Mouse (Mus musculus): ENCODE measurements around the gene Nfic. TPM values are rescaled to one million over a fixed set of nuclear protein-coding genes. Genes with fewer than 3 reads are reported as not detected.

Gene Nfic
- polyA plus RNA-seq, 1 experiment = 26.7 TPM

DNA sequence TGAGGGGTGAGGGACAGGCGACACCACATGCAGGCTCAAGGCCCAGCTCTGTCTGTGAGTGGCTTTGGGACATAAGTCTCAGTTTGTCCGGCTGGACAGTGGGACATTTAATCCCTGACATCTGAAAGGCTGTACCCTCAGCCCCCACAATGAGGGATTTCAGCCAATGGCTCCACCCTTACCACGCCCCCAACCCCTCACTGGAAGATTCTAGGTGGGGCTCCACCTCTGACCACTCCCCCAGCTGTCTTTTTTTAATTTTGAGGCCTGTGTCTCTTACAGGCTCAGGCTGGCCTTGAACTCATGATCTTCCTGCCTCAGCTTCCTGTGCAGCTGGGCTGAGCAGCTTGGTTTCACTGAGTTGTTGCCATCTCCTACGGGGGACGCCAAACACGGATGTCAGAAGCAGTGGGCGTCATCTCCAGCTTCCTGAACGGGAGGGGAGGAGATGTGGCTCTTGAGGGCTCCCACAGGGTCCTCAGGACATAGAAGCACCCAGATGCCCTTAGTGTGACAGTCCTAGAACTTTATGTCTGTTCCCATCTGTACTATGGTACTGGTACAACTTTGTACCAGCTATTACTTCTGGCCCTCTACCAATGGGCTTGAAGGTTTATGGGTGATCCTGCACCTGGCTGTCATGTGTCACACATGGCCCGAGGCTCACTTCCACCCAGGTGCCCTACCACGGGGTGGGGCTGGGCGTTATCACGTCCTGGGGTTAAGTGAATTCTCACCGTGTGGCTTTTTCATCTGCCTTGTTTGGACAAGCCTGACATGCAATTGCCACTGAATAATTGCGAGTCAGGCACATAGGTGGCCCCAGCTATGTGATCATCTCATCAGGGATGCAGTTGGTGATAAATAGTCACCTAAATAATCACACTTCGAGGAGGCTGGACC, 20.8 kb downstream of the Nfic start:
- H3K4me3 ChIP-seq (ENCODE audit: control insufficient read depth, insufficient read depth, low read length) = no peak overlapping the region
- no peaks in the 10 kb centered on the region for H3K27me3 ChIP-seq (ENCODE audit: control insufficient read depth, insufficient read depth, low read length)
- TF ChIP-seq POLR2A (IDR thresholded peaks at IDR 0.05; ENCODE audit: control insufficient read depth, extremely low read depth, insufficient read depth, low read length, poor library complexity) (no peak), CTCF (IDR thresholded peaks at IDR 0.05; ENCODE audit: borderline replicate concordance, control insufficient read depth, extremely low read depth, insufficient read depth, low read length, poor library complexity) (no peak)
- peak overlapping the region; percentile 48; the same call in 1 of the 2 replicates for H3K27ac ChIP-seq (ENCODE audit: control insufficient read depth, insufficient read depth, low read length)
- peak; percentile 36 for DNase-seq
- H3K4me1 ChIP-seq (replicated peaks; ENCODE audit: control insufficient read depth, insufficient read depth, low read length) = peaks cover 41% of the 10 kb centered on the region
- 24% methylated on average over 15 of the region's 15 CpGs for WGBS
- no peaks in the 10 kb centered on the region for H3K36me3 ChIP-seq (ENCODE audit: control insufficient read depth, insufficient read depth, low read length)

DNA sequence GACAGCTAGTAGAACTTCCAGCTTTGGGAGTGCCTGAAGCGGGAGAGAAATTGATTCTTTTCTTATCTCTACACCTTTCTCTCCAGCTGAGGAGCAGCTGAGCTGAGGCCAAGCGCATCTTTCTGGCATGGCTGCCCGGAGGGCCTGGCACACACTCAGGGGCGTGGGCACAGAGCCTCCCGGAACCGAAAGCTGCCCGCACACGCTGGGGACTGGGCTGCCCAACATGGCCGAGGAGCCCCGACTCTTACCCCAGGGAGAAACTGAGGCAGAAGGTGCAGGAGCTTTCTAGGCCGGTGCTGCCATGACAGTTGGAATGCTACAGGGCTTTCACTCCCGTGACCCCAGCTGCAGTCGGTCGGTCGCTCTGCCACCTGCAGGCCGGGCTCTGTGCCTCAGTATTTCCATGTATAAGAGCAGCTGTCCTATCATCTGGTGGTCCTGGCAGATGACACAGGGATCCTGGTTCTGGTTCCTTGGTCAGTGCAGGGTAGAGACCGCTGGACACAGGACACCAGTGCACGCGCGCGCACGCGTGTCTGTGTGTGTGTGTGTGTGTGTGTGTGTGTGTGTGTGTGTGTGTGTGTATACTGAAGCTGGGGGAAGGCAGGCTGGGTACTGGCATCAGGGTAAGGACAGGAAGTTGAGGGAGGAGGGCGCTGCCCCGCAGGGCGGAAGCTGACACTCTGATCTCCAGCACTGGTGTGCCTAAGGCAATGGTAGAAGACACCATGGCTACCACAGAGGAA, 21.7 kb downstream of the Nfic start:
- 22% methylated on average over 26 of the region's 26 CpGs for WGBS
- peaks cover 48% of the 10 kb centered on the region for H3K4me1 ChIP-seq (replicated peaks; ENCODE audit: control insufficient read depth, insufficient read depth, low read length)
- H3K4me3 ChIP-seq (ENCODE audit: control insufficient read depth, insufficient read depth, low read length) = peak overlapping the region; percentile 13
- no peaks in the 10 kb centered on the region for H3K36me3 ChIP-seq (ENCODE audit: control insufficient read depth, insufficient read depth, low read length)
- TF ChIP-seq POLR2A (IDR thresholded peaks at IDR 0.05; ENCODE audit: control insufficient read depth, extremely low read depth, insufficient read depth, low read length, poor library complexity) (no peak), CTCF (IDR thresholded peaks at IDR 0.05; ENCODE audit: borderline replicate concordance, control insufficient read depth, extremely low read depth, insufficient read depth, low read length, poor library complexity) (no peak)
- H3K27ac ChIP-seq (ENCODE audit: control insufficient read depth, insufficient read depth, low read length) = peak overlapping the region; percentile 58
- H3K27me3 ChIP-seq (ENCODE audit: control insufficient read depth, insufficient read depth, low read length) = no peaks in the 10 kb centered on the region
- DNase-seq = peak; percentile 70

DNA sequence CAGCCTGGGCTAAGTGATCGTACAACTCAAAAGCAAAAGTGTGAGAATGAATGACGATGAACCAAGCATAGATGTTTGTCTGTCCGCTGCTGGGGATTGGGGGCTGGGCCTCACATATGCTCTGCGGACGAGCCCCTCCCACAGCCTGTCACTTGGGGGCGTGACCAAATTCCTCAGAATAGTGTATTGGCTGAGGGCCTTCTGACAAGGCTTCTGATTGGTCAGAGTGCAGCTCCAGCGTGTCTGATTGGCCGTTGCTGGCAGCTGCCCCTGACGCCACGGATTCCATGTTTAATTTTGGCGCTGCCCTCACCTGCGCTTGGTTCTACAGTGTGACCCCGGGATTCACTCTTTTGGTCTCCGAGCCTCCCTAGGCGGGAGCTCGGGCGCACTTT, 22.6 kb downstream of the Nfic start:
- DNase-seq = peak; percentile 90
- TF ChIP-seq POLR2A (IDR thresholded peaks at IDR 0.05; ENCODE audit: control insufficient read depth, extremely low read depth, insufficient read depth, low read length, poor library complexity) = no peak
- peak; percentile 16; the same call in 1 of the 2 replicates for TF ChIP-seq CTCF (IDR thresholded peaks at IDR 0.05; ENCODE audit: borderline replicate concordance, control insufficient read depth, extremely low read depth, insufficient read depth, low read length, poor library complexity)
- peaks cover 48% of the 10 kb centered on the region for H3K4me1 ChIP-seq (replicated peaks; ENCODE audit: control insufficient read depth, insufficient read depth, low read length)
- under 1% methylated on average over 17 of the region's 17 CpGs for WGBS
- H3K4me3 ChIP-seq (ENCODE audit: control insufficient read depth, insufficient read depth, low read length) = peak overlapping the region; percentile 10
- peak overlapping the region; percentile 58; the same call in 1 of the 2 replicates for H3K27ac ChIP-seq (ENCODE audit: control insufficient read depth, insufficient read depth, low read length)
- no peaks in the 10 kb centered on the region for H3K27me3 ChIP-seq (ENCODE audit: control insufficient read depth, insufficient read depth, low read length)
- no peaks in the 10 kb centered on the region for H3K36me3 ChIP-seq (ENCODE audit: control insufficient read depth, insufficient read depth, low read length)

DNA sequence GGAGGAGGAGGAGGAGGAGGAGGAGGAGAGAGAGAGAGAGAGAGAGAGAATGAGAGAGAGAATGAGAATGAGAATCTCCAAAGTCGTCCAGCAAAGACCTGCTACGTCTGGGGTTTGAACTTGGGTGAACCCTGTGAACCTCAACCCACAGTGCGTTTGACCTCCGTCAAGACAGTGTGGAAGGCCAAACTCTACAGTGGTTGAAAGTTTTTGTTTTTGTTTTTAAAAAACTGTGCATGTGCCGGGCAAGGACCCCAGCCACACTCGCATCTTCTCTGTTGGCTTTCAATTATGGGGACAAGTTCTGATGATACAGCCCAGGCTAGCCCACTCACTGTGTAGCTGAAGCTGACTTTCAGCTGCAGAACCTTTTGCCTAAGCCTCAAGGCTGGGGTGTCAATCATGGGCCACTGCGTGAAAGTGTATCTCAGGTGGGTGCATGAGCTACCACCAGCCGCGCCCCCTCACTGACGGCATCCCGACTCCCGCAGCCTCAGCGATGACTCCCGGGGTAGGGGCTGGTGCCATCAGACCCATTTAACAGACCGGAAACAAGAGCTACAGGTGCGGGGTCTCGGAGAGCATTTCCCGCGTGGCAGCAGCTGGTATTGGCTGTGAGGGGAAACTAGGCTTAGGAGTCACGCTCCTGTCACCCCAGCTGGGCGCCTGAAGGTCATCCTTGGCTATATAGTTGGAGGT, 23.1 kb downstream of the Nfic start:
- TF ChIP-seq CTCF (IDR thresholded peaks at IDR 0.05; ENCODE audit: borderline replicate concordance, control insufficient read depth, extremely low read depth, insufficient read depth, low read length, poor library complexity) (no peak), POLR2A (IDR thresholded peaks at IDR 0.05; ENCODE audit: control insufficient read depth, extremely low read depth, insufficient read depth, low read length, poor library complexity) (no peak)
- H3K4me3 ChIP-seq (ENCODE audit: control insufficient read depth, insufficient read depth, low read length) = peak overlapping the region; percentile 10
- H3K27ac ChIP-seq (ENCODE audit: control insufficient read depth, insufficient read depth, low read length) = no peak overlapping the region
- WGBS = 48% methylated on average over 21 of the region's 21 CpGs
- H3K4me1 ChIP-seq (replicated peaks; ENCODE audit: control insufficient read depth, insufficient read depth, low read length) = peaks cover 48% of the 10 kb centered on the region
- no peaks in the 10 kb centered on the region for H3K27me3 ChIP-seq (ENCODE audit: control insufficient read depth, insufficient read depth, low read length)
- no peaks in the 10 kb centered on the region for H3K36me3 ChIP-seq (ENCODE audit: control insufficient read depth, insufficient read depth, low read length)
- DNase-seq = no peak

DNA sequence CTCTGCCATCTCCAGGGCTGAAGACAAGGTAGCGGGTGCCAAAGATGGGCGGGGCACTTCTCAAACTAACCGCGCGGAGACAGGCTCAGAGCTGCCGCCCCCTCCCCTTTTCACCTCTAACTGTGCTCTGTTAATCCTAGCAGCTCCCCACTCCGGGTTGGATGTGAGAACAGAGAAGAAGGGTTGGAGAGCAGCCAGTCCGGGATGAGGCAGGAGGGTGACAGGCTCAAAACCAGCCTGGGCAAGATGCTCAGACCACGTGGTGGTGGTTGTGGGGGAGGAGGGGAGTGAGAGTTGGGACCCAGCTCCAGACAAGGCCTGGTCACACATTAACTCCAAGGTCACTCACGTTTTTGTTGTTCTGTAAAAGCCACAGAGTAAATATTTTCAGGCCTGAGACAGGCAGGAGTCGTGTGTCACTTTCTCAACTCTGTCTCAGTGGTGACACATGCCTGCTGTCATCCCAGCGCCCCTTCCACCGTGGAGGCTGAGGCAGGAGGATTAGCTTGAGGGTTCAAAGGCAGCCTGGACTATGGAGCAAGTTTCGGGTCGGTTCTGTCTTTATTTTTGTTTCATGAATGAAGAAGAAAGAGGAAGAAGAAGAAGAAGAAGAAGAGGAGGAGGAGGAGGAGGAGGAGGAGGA, 23.8 kb downstream of the Nfic start:
- Histone ChIP-seq H3K27ac (ENCODE audit: control insufficient read depth, insufficient read depth, low read length) (no peak overlapping the region), H3K4me1 (replicated peaks; ENCODE audit: control insufficient read depth, insufficient read depth, low read length) (peaks cover 51% of the 10 kb centered on the region), H3K27me3 (ENCODE audit: control insufficient read depth, insufficient read depth, low read length) (peaks cover 2% of the 10 kb centered on the region; the same call in 1 of the 2 replicates), H3K4me3 (ENCODE audit: control insufficient read depth, insufficient read depth, low read length) (peak overlapping the region; percentile 86; the same call in 1 of the 2 replicates), H3K36me3 (ENCODE audit: control insufficient read depth, insufficient read depth, low read length) (no peaks in the 10 kb centered on the region)
- TF ChIP-seq POLR2A (IDR thresholded peaks at IDR 0.05; ENCODE audit: control insufficient read depth, extremely low read depth, insufficient read depth, low read length, poor library complexity) = no peak
- no peak for TF ChIP-seq CTCF (IDR thresholded peaks at IDR 0.05; ENCODE audit: borderline replicate concordance, control insufficient read depth, extremely low read depth, insufficient read depth, low read length, poor library complexity)
- 30% methylated on average over 15 of the region's 15 CpGs for WGBS
- peak; percentile 24 for DNase-seq

All from thymus, adult 2 months (tissue).